Mouse (Mus musculus) lung, embryonic 14.5 days (tissue): ENCODE results near the gene Ing1. TPM values are rescaled to one million over a fixed set of nuclear protein-coding genes. Genes with fewer than 3 reads are reported as not detected.

Experiments
- ATAC-seq: fragments of 200-750 bp; cut with Nextera tagmentation; 2 replicates; pipeline ENCODE4 v1.8.0; 2017; ENCODE audit warnings: mild to moderate bottlenecking, moderate TSS enrichment, moderate library complexity; ENCODE audit not compliant: insufficient read depth
- DNase-seq: peaks from one replicate; pipeline ENCODE4 v3.0.0-alpha.2; 2015
- H3K27ac ChIP-seq: fragments of 300-500 bp; sonication (generic); 2 replicates; pipeline ENCODE4 v1.5.1; 2014; ENCODE audit warnings: low read depth, mild to moderate bottlenecking, moderate library complexity
- H3K27me3 ChIP-seq: fragments of 300-500 bp; sonication (generic); 2 replicates; pipeline ENCODE4 v1.6.1; 2014; ENCODE audit warnings: low read length, control low read depth; ENCODE audit not compliant: insufficient read depth
- H3K36me3 ChIP-seq: fragments of 300-500 bp; sonication (generic); 2 replicates; pipeline ENCODE4 v1.6.1; 2014; ENCODE audit warnings: control low read depth; ENCODE audit not compliant: insufficient read depth
- H3K4me1 ChIP-seq: fragments of 300-500 bp; sonication (generic); 2 replicates; pipeline ENCODE4 v1.6.1; 2014; ENCODE audit warnings: antibody characterized with exemption, control low read depth; ENCODE audit not compliant: insufficient read depth
- H3K4me2 ChIP-seq: fragments of 300-500 bp; sonication (generic); 2 replicates; pipeline ENCODE4 v1.6.1; 2014; ENCODE audit warnings: mild to moderate bottlenecking
- H3K4me3 ChIP-seq: fragments of 300-500 bp; sonication (generic); 2 replicates; pipeline ENCODE4 v1.5.1; 2014; ENCODE audit warnings: low read depth, low read length
- H3K9ac ChIP-seq: fragments of 300-500 bp; sonication (generic); 2 replicates; pipeline ENCODE4 v1.6.1; 2014
- H3K9me3 ChIP-seq: fragments of 300-500 bp; sonication (generic); 2 replicates; pipeline ENCODE4 v1.6.1; 2016; ENCODE audit warnings: low read depth, low read length, control low read depth
- CTCF ChIP-seq: IDR thresholded peaks from 2 replicates; pipeline ENCODE4 v1.5.1; 2016; ENCODE audit warnings: antibody characterized with exemption, low read depth
- WGBS: fragments of 180-500 bp; shearing (Covaris S2); extraction: QIAGEN DNeasy Blood & Tissue Kit; methylation state at CpG from one replicate; pipeline ENCODE4 v1.1.7; 2014; 5-methylcytosine and 5-hydroxymethylcytosine counted together
- polyA plus RNA-seq: library from polyadenylated mRNA; unstranded; fragments of >200 nt; fragmentation: Nextera tagmentation; extraction: Ambion mirVana; gene quantifications from 2 replicates; pipeline ENCODE4 v1.2.1, GENCODE M21; 2014

The Ing1 gene
- polyA plus RNA-seq, 1 experiment from 2014 or later = 39.5 TPM

- H3K9ac ChIP-seq = no peak overlapping the region
- no peak for TF ChIP-seq CTCF
- ATAC-seq = no peak
- no peak overlapping the region for H3K27ac ChIP-seq
- H3K4me1 ChIP-seq = peaks cover 7% of the 10 kb centered on the region; the same call in 1 of the 2 replicates
- H3K4me2 ChIP-seq = no peak overlapping the region
- no peaks in the 10 kb centered on the region for H3K27me3 ChIP-seq
- DNase-seq = no peak
- no peak overlapping the region for H3K4me3 ChIP-seq
- no peaks in the 10 kb centered on the region for H3K9me3 ChIP-seq
- WGBS = 74% methylated on average over 4 of the region's 4 CpGs
- no peaks in the 10 kb centered on the region for H3K36me3 ChIP-seq
Observed at GRCm38 (mm10) chr8:11591837-11592236, 36.5 kb downstream of the Ing1 start.

DNA sequence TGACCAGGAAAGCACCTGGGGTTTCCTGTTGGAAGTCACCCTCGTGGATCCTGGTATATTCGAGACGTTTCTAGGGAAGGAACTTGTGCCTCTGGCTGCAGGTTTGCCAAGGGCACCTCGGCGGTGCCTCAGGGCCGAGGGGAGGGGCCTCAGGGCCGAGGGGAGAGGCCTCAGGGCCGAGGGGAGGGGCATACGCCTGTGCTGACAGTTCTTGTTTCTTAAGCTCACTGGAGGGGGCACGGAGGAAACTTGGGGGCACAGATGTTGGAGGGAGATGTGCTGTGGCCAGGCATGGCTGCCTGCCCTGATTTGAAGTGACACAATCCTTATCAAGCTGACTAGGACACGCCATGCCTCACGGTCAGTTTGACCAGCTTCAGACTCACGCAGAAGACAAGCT lies 36.9 kb downstream of the Ing1 start:
- ATAC-seq (0 out of 2 replicates have a peak, but pooled peaks have one; percentile 31), DNase-seq (no peak)
- Histone ChIP-seq H3K27me3 (no peaks in the 10 kb centered on the region), H3K4me2 (no peak overlapping the region), H3K9me3 (no peaks in the 10 kb centered on the region), H3K4me1 (peaks cover 7% of the 10 kb centered on the region; the same call in 1 of the 2 replicates), H3K27ac (no peak overlapping the region), H3K36me3 (no peaks in the 10 kb centered on the region), H3K9ac (no peak overlapping the region), H3K4me3 (no peak overlapping the region)
- WGBS = 36% methylated on average over 13 of the region's 13 CpGs
- no peak for TF ChIP-seq CTCF

GRCm38 (mm10) chr8:11593222-11593884 lies 38.0 kb downstream of the Ing1 start:
- Histone ChIP-seq H3K27me3 (no peaks in the 10 kb centered on the region), H3K27ac (no peak overlapping the region), H3K9ac (no peak overlapping the region), H3K4me2 (no peak overlapping the region), H3K4me1 (peaks cover 7% of the 10 kb centered on the region; the same call in 1 of the 2 replicates), H3K36me3 (no peaks in the 10 kb centered on the region), H3K4me3 (no peak overlapping the region), H3K9me3 (no peaks in the 10 kb centered on the region)
- peak; percentile 68 for DNase-seq
- ATAC-seq = peak; percentile 83; the same call in 1 of the 2 replicates
- TF ChIP-seq CTCF = no peak
- 49% methylated on average over 12 of the region's 12 CpGs for WGBS

DNA sequence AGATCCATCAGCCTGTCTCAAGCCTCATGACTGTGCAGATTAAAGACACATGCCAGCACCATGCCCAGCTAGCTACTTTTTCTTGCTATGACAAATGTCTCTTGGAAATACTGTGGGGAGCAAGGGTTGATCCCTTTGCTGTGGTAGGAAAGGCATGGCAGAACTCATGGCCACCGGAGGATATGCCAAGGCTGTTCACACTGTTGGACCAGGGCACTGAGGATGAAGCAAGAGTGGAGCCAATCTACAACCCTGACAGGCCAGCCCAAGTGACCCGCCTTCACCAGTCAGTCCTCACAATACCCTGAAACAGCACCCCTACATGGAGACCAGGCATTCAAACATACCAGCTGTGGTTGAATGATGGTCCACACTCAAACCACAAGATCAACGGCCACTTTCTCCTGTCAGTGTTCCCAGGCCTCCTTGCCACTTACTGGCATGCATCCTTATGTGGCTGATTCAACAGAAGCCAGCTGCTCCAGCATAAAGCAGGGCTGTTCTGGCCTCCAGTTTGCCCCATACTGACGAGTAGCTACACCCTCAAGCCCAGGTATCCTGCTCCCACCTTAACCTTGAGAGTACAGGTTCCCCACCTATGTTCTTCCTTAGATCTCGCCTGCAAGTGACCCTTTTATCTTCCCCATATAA lies 45.1 kb downstream of the Ing1 start:
- H3K27me3 ChIP-seq = no peaks in the 10 kb centered on the region
- DNase-seq = no peak
- ATAC-seq = no peak
- H3K36me3 ChIP-seq = no peaks in the 10 kb centered on the region
- no peaks in the 10 kb centered on the region for H3K4me1 ChIP-seq
- 79% methylated on average over 5 of the region's 5 CpGs for WGBS
- no peak overlapping the region for H3K27ac ChIP-seq
- H3K4me3 ChIP-seq = no peak overlapping the region
- H3K9ac ChIP-seq = no peak overlapping the region
- H3K4me2 ChIP-seq = no peak overlapping the region
- H3K9me3 ChIP-seq = no peaks in the 10 kb centered on the region
- TF ChIP-seq CTCF = no peak

DNA sequence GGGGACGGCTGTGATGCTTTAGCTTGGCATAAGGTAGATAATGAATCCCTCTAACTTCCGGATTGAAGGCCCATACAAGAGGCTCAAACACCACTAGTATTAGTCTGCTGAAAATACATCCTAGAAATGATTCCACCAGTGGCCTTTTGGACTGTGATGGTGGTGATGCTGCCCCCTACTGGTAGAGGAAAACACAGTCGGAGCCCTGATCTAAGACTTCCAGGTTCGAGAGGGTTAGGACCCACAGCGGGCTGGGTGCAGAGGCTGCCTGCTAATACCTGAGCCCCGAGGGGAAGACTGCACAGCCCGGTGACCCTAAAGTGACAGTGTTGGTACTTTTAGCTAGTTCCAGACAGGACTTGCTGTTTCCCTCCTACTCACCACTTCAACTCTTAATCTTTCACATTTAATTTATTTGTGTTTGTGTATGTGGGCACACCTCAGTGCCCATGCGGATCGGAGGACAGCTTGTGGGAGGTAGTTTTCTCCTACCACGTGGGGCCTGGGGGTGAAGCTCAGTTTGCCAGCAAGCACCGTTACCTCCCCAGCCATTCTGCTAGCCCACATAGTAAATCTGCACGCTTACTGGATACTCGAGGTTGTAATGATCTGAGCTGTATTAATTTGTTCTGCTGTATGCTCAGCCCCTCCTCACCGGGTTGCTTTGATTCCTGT lies 46.8 kb downstream of the Ing1 start:
- H3K9me3 ChIP-seq = no peaks in the 10 kb centered on the region
- H3K36me3 ChIP-seq = no peaks in the 10 kb centered on the region
- H3K4me1 ChIP-seq = no peaks in the 10 kb centered on the region
- no peak overlapping the region for H3K9ac ChIP-seq
- no peak overlapping the region for H3K27ac ChIP-seq
- no peak overlapping the region for H3K4me3 ChIP-seq
- H3K4me2 ChIP-seq = no peak overlapping the region
- H3K27me3 ChIP-seq = no peaks in the 10 kb centered on the region
- TF ChIP-seq CTCF = peak; percentile 91
- WGBS = 35% methylated on average over 14 of the region's 14 CpGs
- DNase-seq (peak; percentile 89), ATAC-seq (0 out of 2 replicates have a peak, but pooled peaks have one; percentile 58)

GRCm38 (mm10) chr8:11608848-11609247 lies 53.5 kb downstream of the Ing1 start:
- Histone ChIP-seq H3K4me1 (no peaks in the 10 kb centered on the region), H3K27ac (no peak overlapping the region), H3K27me3 (no peaks in the 10 kb centered on the region), H3K9me3 (no peaks in the 10 kb centered on the region), H3K4me2 (no peak overlapping the region), H3K4me3 (no peak overlapping the region), H3K9ac (no peak overlapping the region), H3K36me3 (peaks cover 44% of the 10 kb centered on the region)
- no peak for TF ChIP-seq CTCF
- WGBS = 96% methylated on average over 9 of the region's 9 CpGs
- no peak for ATAC-seq
- DNase-seq = no peak

Other genes with a start within 250 kb of the Ing1 start
- gene Col4a2, start 242.8 kb upstream of the Ing1 start, polyA plus RNA-seq = 103 and 111 TPM in 2 replicates
- gene Col4a1, start 242.7 kb upstream of the Ing1 start, polyA plus RNA-seq = 372 and 389 TPM in 2 replicates
- 12.8 and 12.9 TPM in 2 replicates for gene Rab20, start 76.9 kb upstream of the Ing1 start, polyA plus RNA-seq
- 119 and 131 TPM in 2 replicates for gene Naxd, start 58.1 kb upstream of the Ing1 start, polyA plus RNA-seq
- gene Cars2, start 4.8 kb upstream of the Ing1 start, polyA plus RNA-seq = 22.9 and 25.3 TPM in 2 replicates
- gene Ankrd10, start 80.2 kb downstream of the Ing1 start, polyA plus RNA-seq = 91.5 and 98.2 TPM in 2 replicates
- not detected in 2 replicates for gene 1700016D06Rik, start 145.5 kb downstream of the Ing1 start, polyA plus RNA-seq
- 39.0 and 41.6 TPM in 2 replicates for gene Arhgef7, start 172.2 kb downstream of the Ing1 start, polyA plus RNA-seq